Mouse (Mus musculus): Measurements from ENCODE around the gene Lrch1. TPM values are rescaled to one million over a fixed set of nuclear protein-coding genes. Genes with fewer than 3 reads are reported as not detected.

The Lrch1 gene
- polyA plus RNA-seq, 1 experiment from 2014 or later: 12.4 TPM

- Histone ChIP-seq H3K9me3 (replicated peaks; ENCODE audit: control insufficient read depth, low read length) (no peaks in the 10 kb centered on the region), H3K4me3 (replicated peaks; ENCODE audit: low read length) (no peak overlapping the region), H3K27me3 (ENCODE audit: control insufficient read depth, insufficient read depth, low read length) (no peaks in the 10 kb centered on the region), H3K27ac (ENCODE audit: low read length) (peak overlapping the region; percentile 15), H3K4me2 (ENCODE audit: low read depth, low read length) (no peak overlapping the region), H3K36me3 (ENCODE audit: control insufficient read depth, insufficient read depth, low read length) (no peaks in the 10 kb centered on the region), H3K4me1 (ENCODE audit: control insufficient read depth, insufficient read depth, low read length) (peaks cover 32% of the 10 kb centered on the region), H3K9ac (ENCODE audit: low read length) (no peak overlapping the region)
- WGBS: 71% methylated on average over 14 of the region's 14 CpGs
- ATAC-seq (ENCODE audit: insufficient read depth, low FRiP score): no peak
Measured at GRCm38 (mm10) chr14:74847311-74848133, 100.2 kb downstream of the Lrch1 start.

GRCm38 (mm10) chr14:74846668-74847067, 101.0 kb downstream of the Lrch1 start:
- no peaks in the 10 kb centered on the region for H3K9me3 ChIP-seq (replicated peaks; ENCODE audit: control insufficient read depth, low read length)
- no peak for ATAC-seq (ENCODE audit: insufficient read depth, low FRiP score)
- H3K27ac ChIP-seq (ENCODE audit: low read length): peak overlapping the region; percentile 30
- no peak overlapping the region for H3K4me2 ChIP-seq (ENCODE audit: low read depth, low read length)
- H3K4me3 ChIP-seq (replicated peaks; ENCODE audit: low read length): no peak overlapping the region
- H3K36me3 ChIP-seq (ENCODE audit: control insufficient read depth, insufficient read depth, low read length): no peaks in the 10 kb centered on the region
- WGBS: 33% methylated on average over 5 of the region's 5 CpGs
- no peak overlapping the region for H3K9ac ChIP-seq (ENCODE audit: low read length)
- peaks cover 24% of the 10 kb centered on the region for H3K4me1 ChIP-seq (ENCODE audit: control insufficient read depth, insufficient read depth, low read length)
- H3K27me3 ChIP-seq (ENCODE audit: control insufficient read depth, insufficient read depth, low read length): no peaks in the 10 kb centered on the region

GRCm38 (mm10) chr14:74845661-74846274, 101.9 kb downstream of the Lrch1 start:
- no peak overlapping the region for H3K4me2 ChIP-seq (ENCODE audit: low read depth, low read length)
- peaks cover 28% of the 10 kb centered on the region for H3K4me1 ChIP-seq (ENCODE audit: control insufficient read depth, insufficient read depth, low read length)
- no peak overlapping the region for H3K4me3 ChIP-seq (replicated peaks; ENCODE audit: low read length)
- 0 out of 2 replicates have a peak overlapping the region, but pooled peaks have one; percentile 25 for H3K27ac ChIP-seq (ENCODE audit: low read length)
- no peaks in the 10 kb centered on the region for H3K9me3 ChIP-seq (replicated peaks; ENCODE audit: control insufficient read depth, low read length)
- H3K9ac ChIP-seq (ENCODE audit: low read length): no peak overlapping the region
- 39% methylated on average over 2 of the region's 2 CpGs for WGBS
- no peaks in the 10 kb centered on the region for H3K27me3 ChIP-seq (ENCODE audit: control insufficient read depth, insufficient read depth, low read length)
- H3K36me3 ChIP-seq (ENCODE audit: control insufficient read depth, insufficient read depth, low read length): no peaks in the 10 kb centered on the region
- peak; percentile 39 for ATAC-seq (ENCODE audit: insufficient read depth, low FRiP score)

GRCm38 (mm10) chr14:74841708-74842107, 106.0 kb downstream of the Lrch1 start:
- H3K4me3 ChIP-seq (replicated peaks; ENCODE audit: low read length): no peak overlapping the region
- H3K27ac ChIP-seq (ENCODE audit: low read length): no peak overlapping the region
- no peaks in the 10 kb centered on the region for H3K9me3 ChIP-seq (replicated peaks; ENCODE audit: control insufficient read depth, low read length)
- 54% methylated on average over 2 of the region's 2 CpGs for WGBS
- H3K36me3 ChIP-seq (ENCODE audit: control insufficient read depth, insufficient read depth, low read length): no peaks in the 10 kb centered on the region
- H3K4me1 ChIP-seq (ENCODE audit: control insufficient read depth, insufficient read depth, low read length): peaks cover 15% of the 10 kb centered on the region
- H3K9ac ChIP-seq (ENCODE audit: low read length): no peak overlapping the region
- no peaks in the 10 kb centered on the region for H3K27me3 ChIP-seq (ENCODE audit: control insufficient read depth, insufficient read depth, low read length)
- ATAC-seq (ENCODE audit: insufficient read depth, low FRiP score): no peak
- H3K4me2 ChIP-seq (ENCODE audit: low read depth, low read length): no peak overlapping the region

GRCm38 (mm10) chr14:74841297-74841696, 106.4 kb downstream of the Lrch1 start:
- H3K4me2 ChIP-seq (ENCODE audit: low read depth, low read length): no peak overlapping the region
- H3K9me3 ChIP-seq (replicated peaks; ENCODE audit: control insufficient read depth, low read length): no peaks in the 10 kb centered on the region
- no peaks in the 10 kb centered on the region for H3K36me3 ChIP-seq (ENCODE audit: control insufficient read depth, insufficient read depth, low read length)
- WGBS: 55% methylated on average over 3 of the region's 3 CpGs
- no peaks in the 10 kb centered on the region for H3K27me3 ChIP-seq (ENCODE audit: control insufficient read depth, insufficient read depth, low read length)
- H3K27ac ChIP-seq (ENCODE audit: low read length): no peak overlapping the region
- peaks cover 12% of the 10 kb centered on the region for H3K4me1 ChIP-seq (ENCODE audit: control insufficient read depth, insufficient read depth, low read length)
- no peak overlapping the region for H3K9ac ChIP-seq (ENCODE audit: low read length)
- no peak overlapping the region for H3K4me3 ChIP-seq (replicated peaks; ENCODE audit: low read length)
- no peak for ATAC-seq (ENCODE audit: insufficient read depth, low FRiP score)

GRCm38 (mm10) chr14:74840820-74841219, 106.9 kb downstream of the Lrch1 start:
- H3K9me3 ChIP-seq (replicated peaks; ENCODE audit: control insufficient read depth, low read length): no peaks in the 10 kb centered on the region
- ATAC-seq (ENCODE audit: insufficient read depth, low FRiP score): no peak
- no peak overlapping the region for H3K4me3 ChIP-seq (replicated peaks; ENCODE audit: low read length)
- H3K36me3 ChIP-seq (ENCODE audit: control insufficient read depth, insufficient read depth, low read length): no peaks in the 10 kb centered on the region
- no peak overlapping the region for H3K9ac ChIP-seq (ENCODE audit: low read length)
- H3K4me2 ChIP-seq (ENCODE audit: low read depth, low read length): no peak overlapping the region
- 56% methylated on average over 3 of the region's 3 CpGs for WGBS
- no peaks in the 10 kb centered on the region for H3K27me3 ChIP-seq (ENCODE audit: control insufficient read depth, insufficient read depth, low read length)
- H3K27ac ChIP-seq (ENCODE audit: low read length): no peak overlapping the region
- H3K4me1 ChIP-seq (ENCODE audit: control insufficient read depth, insufficient read depth, low read length): peaks cover 11% of the 10 kb centered on the region

GRCm38 (mm10) chr14:74840328-74840727, 107.3 kb downstream of the Lrch1 start:
- Histone ChIP-seq H3K36me3 (ENCODE audit: control insufficient read depth, insufficient read depth, low read length) (no peaks in the 10 kb centered on the region), H3K4me2 (ENCODE audit: low read depth, low read length) (no peak overlapping the region), H3K27me3 (ENCODE audit: control insufficient read depth, insufficient read depth, low read length) (no peaks in the 10 kb centered on the region), H3K4me3 (replicated peaks; ENCODE audit: low read length) (no peak overlapping the region), H3K9ac (ENCODE audit: low read length) (no peak overlapping the region), H3K4me1 (ENCODE audit: control insufficient read depth, insufficient read depth, low read length) (peaks cover 6% of the 10 kb centered on the region; the same call in 1 of the 2 replicates), H3K9me3 (replicated peaks; ENCODE audit: control insufficient read depth, low read length) (no peaks in the 10 kb centered on the region), H3K27ac (ENCODE audit: low read length) (no peak overlapping the region)
- no peak for ATAC-seq (ENCODE audit: insufficient read depth, low FRiP score)
- WGBS: 74% methylated on average over 2 of the region's 2 CpGs

GRCm38 (mm10) chr14:74838816-74839215, 108.9 kb downstream of the Lrch1 start:
- H3K4me1 ChIP-seq (ENCODE audit: control insufficient read depth, insufficient read depth, low read length): peaks cover 6% of the 10 kb centered on the region; the same call in 1 of the 2 replicates
- no peak overlapping the region for H3K9ac ChIP-seq (ENCODE audit: low read length)
- no peak overlapping the region for H3K4me2 ChIP-seq (ENCODE audit: low read depth, low read length)
- no peak overlapping the region for H3K4me3 ChIP-seq (replicated peaks; ENCODE audit: low read length)
- no peaks in the 10 kb centered on the region for H3K9me3 ChIP-seq (replicated peaks; ENCODE audit: control insufficient read depth, low read length)
- 88% methylated on average over 7 of the region's 7 CpGs for WGBS
- H3K27ac ChIP-seq (ENCODE audit: low read length): no peak overlapping the region
- H3K36me3 ChIP-seq (ENCODE audit: control insufficient read depth, insufficient read depth, low read length): no peaks in the 10 kb centered on the region
- no peaks in the 10 kb centered on the region for H3K27me3 ChIP-seq (ENCODE audit: control insufficient read depth, insufficient read depth, low read length)
- ATAC-seq (ENCODE audit: insufficient read depth, low FRiP score): no peak

GRCm38 (mm10) chr14:74835010-74835409, 112.7 kb downstream of the Lrch1 start:
- Histone ChIP-seq H3K27me3 (ENCODE audit: control insufficient read depth, insufficient read depth, low read length) (no peaks in the 10 kb centered on the region), H3K36me3 (ENCODE audit: control insufficient read depth, insufficient read depth, low read length) (no peaks in the 10 kb centered on the region), H3K27ac (ENCODE audit: low read length) (no peak overlapping the region), H3K9me3 (replicated peaks; ENCODE audit: control insufficient read depth, low read length) (no peaks in the 10 kb centered on the region), H3K9ac (ENCODE audit: low read length) (no peak overlapping the region), H3K4me1 (ENCODE audit: control insufficient read depth, insufficient read depth, low read length) (no peaks in the 10 kb centered on the region), H3K4me3 (replicated peaks; ENCODE audit: low read length) (no peak overlapping the region), H3K4me2 (ENCODE audit: low read depth, low read length) (no peak overlapping the region)
- 52% methylated on average over 1 of the region's 1 CpGs for WGBS
- ATAC-seq (ENCODE audit: insufficient read depth, low FRiP score): peak; percentile 10; the same call in 1 of the 2 replicates
